Mouse (Mus musculus) intestine, embryonic 14.5 days (tissue): ENCODE data around the gene Cep41. TPM values are rescaled to one million over a fixed set of nuclear protein-coding genes. Genes with fewer than 3 reads are reported as not detected.

Experiments used
- ATAC-seq: fragments of 200-750 bp; cut with Nextera tagmentation; replicated peaks from 2 replicates; pipeline ENCODE4 v1.8.0; 2017; ENCODE audit warnings: low read depth, moderate number of reproducible peaks, moderate TSS enrichment, moderate library complexity; ENCODE audit not compliant: low FRiP score, low TSS enrichment
- DNase-seq: peaks from one replicate; pipeline ENCODE4 v3.0.0-alpha.2; 2018; ENCODE audit warnings: low spot score
- H3K27ac ChIP-seq: fragments of 300-500 bp; sonication (generic); 2 replicates; pipeline ENCODE4 v1.5.1; 2014; ENCODE audit warnings: low read depth, mild to moderate bottlenecking, control low read depth
- H3K27me3 ChIP-seq: fragments of 300-500 bp; sonication (generic); replicated peaks from 2 replicates; pipeline ENCODE4 v1.6.1; 2014; ENCODE audit warnings: low read length, control low read depth; ENCODE audit not compliant: control insufficient read depth, insufficient read depth
- H3K36me3 ChIP-seq: fragments of 300-500 bp; sonication (generic); 2 replicates; pipeline ENCODE4 v1.6.1; 2014; ENCODE audit warnings: low read length, control low read depth; ENCODE audit not compliant: control insufficient read depth, insufficient read depth
- H3K4me1 ChIP-seq: fragments of 300-500 bp; sonication (generic); replicated peaks from 2 replicates; pipeline ENCODE4 v1.6.1; 2014; ENCODE audit warnings: low read length, control low read depth, mixed read lengths; ENCODE audit not compliant: control insufficient read depth, insufficient read depth
- H3K4me2 ChIP-seq: fragments of 300-500 bp; sonication (generic); 2 replicates; pipeline ENCODE4 v1.6.1; 2014; ENCODE audit warnings: low read length
- H3K4me3 ChIP-seq: fragments of 300-500 bp; sonication (generic); 2 replicates; pipeline ENCODE4 v1.5.1; 2014; ENCODE audit warnings: low read depth, low read length, control low read depth, mixed read lengths
- H3K9ac ChIP-seq: fragments of 300-500 bp; sonication (generic); 2 replicates; pipeline ENCODE4 v1.6.1; 2014; ENCODE audit warnings: mild to moderate bottlenecking, low read length
- H3K9me3 ChIP-seq: fragments of 300-500 bp; sonication (generic); 2 replicates; pipeline ENCODE4 v1.6.1; 2016; ENCODE audit warnings: low read length, control low read depth; ENCODE audit not compliant: control insufficient read depth
- WGBS: fragments of 180-500 bp; shearing (Covaris S2); extraction: QIAGEN DNeasy Blood & Tissue Kit; methylation state at CpG from one replicate; pipeline ENCODE4 v1.1.7; 2014; 5-methylcytosine and 5-hydroxymethylcytosine counted together
- polyA plus RNA-seq: library from polyadenylated mRNA; unstranded; fragments of >200 nt; fragmentation: Nextera tagmentation; extraction: Ambion mirVana; gene quantifications from 2 replicates; pipeline ENCODE4 v1.2.1, GENCODE M21; 2014

The Cep41 gene
- polyA plus RNA-seq, 1 experiment from 2014 or later: 10.0 TPM

- H3K4me1 ChIP-seq: peaks cover 20% of the 10 kb centered on the region
- no peaks in the 10 kb centered on the region for H3K27me3 ChIP-seq
- no peak overlapping the region for H3K4me3 ChIP-seq
- no peaks in the 10 kb centered on the region for H3K36me3 ChIP-seq
- no peaks in the 10 kb centered on the region for H3K9me3 ChIP-seq
- ATAC-seq (peak; percentile 75; the same call in 1 of the 2 replicates), DNase-seq (peak; percentile 66)
- H3K27ac ChIP-seq: peak overlapping the region; percentile 93
- peak overlapping the region; percentile 25 for H3K4me2 ChIP-seq
- WGBS: 38% methylated on average over 13 of the region's 13 CpGs
- 0 out of 2 replicates have a peak overlapping the region, but pooled peaks have one; percentile 27 for H3K9ac ChIP-seq
Measured at GRCm38 (mm10) chr6:30681935-30682900, 11.3 kb downstream of the Cep41 start.

GRCm38 (mm10) chr6:30680442-30680841 is 13.1 kb downstream of the Cep41 start:
- H3K4me1 ChIP-seq: peaks cover 24% of the 10 kb centered on the region
- no peak overlapping the region for H3K4me3 ChIP-seq
- H3K9me3 ChIP-seq: no peaks in the 10 kb centered on the region
- no peaks in the 10 kb centered on the region for H3K36me3 ChIP-seq
- H3K4me2 ChIP-seq: no peak overlapping the region
- no peak overlapping the region for H3K9ac ChIP-seq
- H3K27ac ChIP-seq: no peak overlapping the region
- no peaks in the 10 kb centered on the region for H3K27me3 ChIP-seq
- 66% methylated on average over 7 of the region's 7 CpGs for WGBS
- ATAC-seq (no peak), DNase-seq (no peak)

- no peaks in the 10 kb centered on the region for H3K36me3 ChIP-seq
- no peak overlapping the region for H3K27ac ChIP-seq
- DNase-seq: no peak
- H3K4me3 ChIP-seq: no peak overlapping the region
- H3K9me3 ChIP-seq: no peaks in the 10 kb centered on the region
- 28% methylated on average over 5 of the region's 5 CpGs for WGBS
- H3K4me1 ChIP-seq: peaks cover 33% of the 10 kb centered on the region
- no peak overlapping the region for H3K4me2 ChIP-seq
- H3K9ac ChIP-seq: no peak overlapping the region
- H3K27me3 ChIP-seq: no peaks in the 10 kb centered on the region
- no peak for ATAC-seq
Measured at GRCm38 (mm10) chr6:30679567-30679966, 14.0 kb downstream of the Cep41 start.

GRCm38 (mm10) chr6:30678482-30678881 is 15.1 kb downstream of the Cep41 start:
- Histone ChIP-seq H3K4me3 (no peak overlapping the region), H3K27ac (no peak overlapping the region), H3K9me3 (no peaks in the 10 kb centered on the region), H3K36me3 (no peaks in the 10 kb centered on the region), H3K4me2 (no peak overlapping the region), H3K9ac (no peak overlapping the region), H3K27me3 (no peaks in the 10 kb centered on the region), H3K4me1 (peaks cover 43% of the 10 kb centered on the region)
- WGBS: 82% methylated on average over 6 of the region's 6 CpGs
- no peak for ATAC-seq
- no peak for DNase-seq

GRCm38 (mm10) chr6:30677591-30677990 is 16.0 kb downstream of the Cep41 start:
- ATAC-seq (no peak), DNase-seq (no peak)
- 82% methylated on average over 9 of the region's 9 CpGs for WGBS
- no peaks in the 10 kb centered on the region for H3K36me3 ChIP-seq
- H3K27me3 ChIP-seq: no peaks in the 10 kb centered on the region
- H3K9ac ChIP-seq: no peak overlapping the region
- H3K27ac ChIP-seq: no peak overlapping the region
- H3K9me3 ChIP-seq: no peaks in the 10 kb centered on the region
- H3K4me1 ChIP-seq: peaks cover 37% of the 10 kb centered on the region
- no peak overlapping the region for H3K4me3 ChIP-seq
- H3K4me2 ChIP-seq: no peak overlapping the region

GRCm38 (mm10) chr6:30676506-30676905 is 17.0 kb downstream of the Cep41 start:
- no peak overlapping the region for H3K9ac ChIP-seq
- WGBS: 86% methylated on average over 6 of the region's 6 CpGs
- ATAC-seq (no peak), DNase-seq (no peak)
- H3K36me3 ChIP-seq: no peaks in the 10 kb centered on the region
- H3K9me3 ChIP-seq: no peaks in the 10 kb centered on the region
- peaks cover 29% of the 10 kb centered on the region for H3K4me1 ChIP-seq
- H3K4me2 ChIP-seq: no peak overlapping the region
- no peaks in the 10 kb centered on the region for H3K27me3 ChIP-seq
- no peak overlapping the region for H3K4me3 ChIP-seq
- H3K27ac ChIP-seq: no peak overlapping the region

GRCm38 (mm10) chr6:30675281-30675771 is 18.2 kb downstream of the Cep41 start:
- peak overlapping the region; percentile 30 for H3K9ac ChIP-seq
- no peaks in the 10 kb centered on the region for H3K36me3 ChIP-seq
- peaks cover 27% of the 10 kb centered on the region for H3K4me1 ChIP-seq
- no peaks in the 10 kb centered on the region for H3K27me3 ChIP-seq
- no peaks in the 10 kb centered on the region for H3K9me3 ChIP-seq
- 29% methylated on average over 11 of the region's 11 CpGs for WGBS
- no peak; the same call in 1 of the 2 replicates for ATAC-seq
- H3K4me3 ChIP-seq: no peak overlapping the region
- DNase-seq: peak; percentile 66
- peak overlapping the region; percentile 28 for H3K4me2 ChIP-seq
- H3K27ac ChIP-seq: peak overlapping the region; percentile 89

GRCm38 (mm10) chr6:30674714-30675280 is 18.8 kb downstream of the Cep41 start:
- ATAC-seq: no peak
- Histone ChIP-seq H3K4me3 (no peak overlapping the region), H3K4me2 (peak overlapping the region; percentile 28), H3K27ac (peak overlapping the region; percentile 89), H3K9ac (peak overlapping the region; percentile 30; the same call in 1 of the 2 replicates), H3K27me3 (no peaks in the 10 kb centered on the region), H3K9me3 (no peaks in the 10 kb centered on the region), H3K36me3 (no peaks in the 10 kb centered on the region), H3K4me1 (peaks cover 26% of the 10 kb centered on the region)
- WGBS: 43% methylated on average over 9 of the region's 9 CpGs
- DNase-seq: no peak
